Mouse (Mus musculus): ENCODE measurements at regions not wholly inside any gene's neighbourhood (a gene's known extent, or its start where the extent isn't known, plus 50 kb on each side); places are given as distances from the start of the nearest gene placed in this dataset.

DNA sequence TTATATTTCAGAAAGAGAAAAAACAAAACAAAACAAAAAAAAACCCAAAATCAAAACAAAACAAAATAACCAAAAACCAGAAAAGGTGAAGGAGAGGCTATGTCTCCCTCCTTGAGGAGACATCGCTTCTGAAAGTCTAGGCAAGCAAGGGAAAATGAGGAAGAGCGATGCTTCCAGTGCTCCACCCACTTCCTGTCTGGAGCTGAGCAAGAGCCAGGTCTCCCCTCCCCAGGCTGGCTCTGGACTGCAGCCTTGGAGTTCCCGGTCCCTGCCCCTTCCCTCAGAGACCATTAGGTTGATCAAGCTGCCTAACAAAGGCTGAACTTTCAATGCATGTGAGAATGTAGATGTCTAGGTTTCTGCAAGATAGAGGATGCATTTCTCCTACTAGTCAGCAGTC lies 173.3 kb downstream of the Fam43a start:
- no peak for DNase-seq (ENCODE audit: low spot score in 2 of 2)

DNA sequence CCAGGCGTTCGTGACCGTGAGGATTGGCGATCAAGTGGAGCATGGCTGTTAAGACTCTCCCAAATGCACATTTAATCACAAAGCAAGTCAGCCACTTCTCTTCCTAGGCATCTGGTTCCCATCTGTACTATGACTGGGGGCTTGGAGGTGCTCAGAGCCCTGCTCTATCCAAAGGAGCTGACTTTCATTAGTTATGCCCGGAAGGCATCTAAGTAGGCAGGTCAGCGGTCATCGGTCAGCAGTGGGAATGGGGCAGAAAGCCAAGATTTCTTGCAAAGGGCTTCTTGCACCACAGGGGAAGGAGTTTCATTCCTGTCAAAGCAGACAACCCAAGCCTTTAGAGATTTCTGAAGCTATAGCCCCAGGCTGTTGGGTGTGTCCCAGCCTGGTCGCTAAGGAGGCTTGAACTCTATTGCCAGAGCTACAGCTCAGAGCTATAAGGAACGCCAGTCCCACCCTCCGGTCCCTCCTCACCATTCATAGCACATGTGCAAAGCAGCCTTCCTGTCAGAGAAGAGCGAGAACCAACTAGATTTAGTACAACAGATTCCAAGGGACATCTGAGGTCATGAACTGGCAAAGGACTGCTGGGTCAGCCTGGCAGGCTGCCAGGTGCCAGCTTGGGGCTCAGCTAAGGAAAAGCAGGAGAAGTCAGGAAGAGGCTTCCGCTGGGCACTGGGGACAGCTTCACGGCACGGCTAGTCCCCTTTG lies 175.6 kb downstream of the Fam43a start:
- DNase-seq (ENCODE audit: low spot score in 2 of 2) = no peak

DNA sequence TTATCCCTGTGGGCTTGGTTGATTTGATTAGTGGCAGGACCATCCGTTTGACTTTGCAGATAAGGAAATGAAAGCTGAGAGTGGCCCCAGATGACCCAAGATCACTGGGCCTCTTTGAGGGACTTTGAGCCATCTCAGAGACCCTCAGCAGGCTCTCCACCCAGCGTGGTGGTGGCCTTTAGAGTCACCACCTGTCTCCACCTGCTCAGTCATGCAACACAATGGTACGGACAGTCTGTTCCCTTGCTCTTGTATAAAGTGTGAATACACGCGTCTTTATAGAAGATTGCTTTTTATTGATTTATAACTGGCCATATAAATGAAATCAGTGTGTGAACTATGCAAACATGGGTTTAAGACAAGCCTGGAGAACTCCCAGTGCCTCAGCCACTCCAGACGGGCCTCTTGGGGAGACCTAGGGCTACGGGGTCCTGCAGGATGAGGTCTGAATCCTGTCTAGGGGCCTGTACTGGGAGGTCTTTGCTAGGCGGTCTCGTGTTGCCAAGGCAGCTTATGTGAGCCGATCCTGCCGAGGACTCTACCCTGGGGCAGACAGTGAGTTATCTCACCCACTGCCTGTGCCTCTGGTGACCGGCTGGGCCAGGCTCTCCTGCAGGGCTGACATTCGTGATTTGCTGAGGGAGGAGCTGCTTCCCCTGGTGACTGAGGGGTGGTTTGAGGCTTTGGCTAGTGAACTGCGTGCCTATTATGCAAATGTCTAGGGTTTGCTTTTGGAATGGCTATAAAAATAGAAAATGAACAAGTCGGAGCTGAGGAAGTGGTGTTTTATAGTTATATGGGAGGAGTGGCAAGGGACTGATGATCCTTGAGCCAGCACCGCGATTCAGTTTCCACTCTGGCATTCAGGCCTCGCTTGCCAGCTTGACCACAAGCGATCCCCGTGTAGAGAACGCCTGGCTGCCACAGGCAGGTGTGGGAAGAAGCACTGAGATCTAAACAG lies 176.5 kb downstream of the Fam43a start:
- DNase-seq (ENCODE audit: low spot score in 2 of 2) = no peak

DNA sequence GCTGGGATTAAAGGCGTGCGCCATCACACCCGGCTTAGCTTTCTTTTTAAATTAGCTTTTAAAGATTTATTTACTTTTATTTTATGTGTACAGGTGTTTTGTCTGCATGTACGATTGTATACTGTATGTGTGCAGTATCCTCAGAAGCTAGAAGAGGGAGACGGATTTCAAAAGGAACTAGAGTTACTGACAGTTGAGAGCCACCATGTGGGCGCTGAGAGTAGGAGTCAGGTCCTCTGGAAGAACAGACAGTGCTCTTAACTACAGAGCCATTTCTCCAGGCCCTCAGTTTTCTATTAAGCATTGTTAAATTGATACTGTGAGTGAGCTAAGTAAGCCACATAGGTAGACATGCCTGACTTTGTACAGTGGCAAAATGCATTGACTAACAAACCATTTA lies 177.9 kb downstream of the Fam43a start:
- no peak for DNase-seq (ENCODE audit: low spot score in 2 of 2)

DNA sequence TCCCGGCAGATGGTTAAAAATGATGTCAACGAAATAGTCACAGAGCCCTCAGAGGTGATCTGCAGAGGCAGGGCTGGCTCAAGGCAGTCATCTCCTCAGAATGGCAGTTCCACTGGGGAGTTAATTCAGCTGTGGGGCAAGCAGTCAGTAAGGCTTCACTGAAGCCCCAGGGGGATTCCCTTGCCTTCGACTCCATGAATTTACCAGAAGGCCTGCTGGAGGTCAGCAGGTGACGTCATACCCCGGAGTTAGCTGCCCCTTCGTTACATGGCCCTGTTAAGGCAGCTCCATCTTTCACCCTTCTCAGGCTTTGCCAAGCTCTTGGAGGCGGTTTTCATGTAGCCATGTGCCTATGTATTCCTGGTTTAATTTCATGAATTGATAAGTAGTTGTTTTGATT lies 178.6 kb downstream of the Fam43a start:
- no peak for DNase-seq (ENCODE audit: low spot score in 2 of 2)

DNA sequence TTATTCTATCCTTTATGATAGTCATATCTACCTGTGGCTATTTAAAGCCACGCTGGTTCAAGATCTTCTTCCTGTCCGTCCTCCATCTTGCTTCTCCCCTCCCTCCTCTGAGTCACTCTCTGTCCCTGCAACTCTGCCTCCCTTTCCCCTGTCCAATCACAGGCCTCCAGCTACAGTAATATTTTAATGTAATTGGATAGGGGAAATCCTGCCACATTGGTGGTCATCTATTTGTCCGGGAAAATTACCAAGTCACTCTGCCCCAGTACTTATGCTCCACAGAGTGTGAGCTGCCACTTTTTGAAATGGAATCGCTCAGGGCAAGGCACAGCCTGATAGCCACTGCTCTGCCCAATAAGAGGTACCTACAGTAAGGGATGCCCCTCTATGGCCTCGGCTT lies 179.4 kb downstream of the Fam43a start:
- no peak for DNase-seq (ENCODE audit: low spot score in 2 of 2)

DNA sequence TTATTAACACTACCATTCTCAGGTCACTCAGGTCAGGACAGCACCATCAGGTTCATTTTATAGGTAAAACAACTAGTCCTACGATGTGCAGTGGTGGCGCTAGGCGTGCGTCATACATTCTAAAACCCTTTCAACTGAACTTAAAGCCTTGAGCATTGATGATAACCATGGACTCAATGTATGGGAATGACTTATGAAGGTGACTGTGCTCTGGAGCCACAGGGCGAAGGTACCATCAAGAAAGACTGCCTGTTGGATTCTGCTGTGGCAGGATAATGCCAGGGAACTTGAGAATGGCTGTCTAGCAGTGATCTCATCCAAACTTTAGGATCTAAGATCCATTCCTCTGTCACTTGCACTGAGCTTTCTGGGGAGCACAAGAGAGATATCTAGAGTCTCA lies 184.7 kb downstream of the Fam43a start:
- DNase-seq (ENCODE audit: low spot score in 2 of 2) = no peak

DNA sequence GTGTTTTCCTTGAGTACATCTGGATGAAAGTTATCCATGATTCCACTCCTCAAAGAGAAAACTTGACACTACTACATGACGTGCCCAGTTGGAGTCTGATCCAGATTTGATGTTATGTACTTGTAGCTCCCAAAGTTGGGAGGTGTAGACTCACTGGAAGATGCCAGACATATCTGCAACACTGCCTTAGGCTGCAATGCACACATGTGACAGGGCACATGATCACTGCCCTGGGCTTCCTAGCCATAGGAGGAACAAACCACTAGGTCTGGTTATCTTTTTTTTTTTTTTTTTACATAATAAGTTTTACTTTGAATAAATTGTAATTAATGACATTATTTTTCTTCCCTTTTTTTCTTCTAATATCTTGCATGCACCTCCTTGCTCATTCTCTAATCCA lies 185.4 kb downstream of the Fam43a start:
- DNase-seq (ENCODE audit: low spot score in 2 of 2) = no peak

DNA sequence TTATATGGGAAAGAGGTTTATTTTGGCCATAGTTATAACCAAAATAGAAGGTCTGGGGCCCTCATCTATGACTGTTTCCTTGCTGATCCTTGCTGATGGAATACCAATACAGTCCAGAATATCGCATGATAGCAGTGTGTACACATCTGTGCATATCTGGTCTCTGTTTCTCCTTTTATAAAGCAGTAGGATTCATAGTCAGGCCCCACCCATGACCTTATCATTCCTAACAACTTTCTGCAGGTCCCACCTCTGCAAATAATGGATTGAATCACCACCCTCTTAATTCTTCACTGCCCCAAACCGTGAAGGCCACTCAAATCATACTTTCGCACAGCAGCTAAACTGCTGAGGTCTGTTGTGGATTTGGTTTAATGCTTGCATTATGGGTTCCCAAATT lies 186.5 kb downstream of the Fam43a start:
- DNase-seq (ENCODE audit: low spot score in 2 of 2) = no peak

DNA sequence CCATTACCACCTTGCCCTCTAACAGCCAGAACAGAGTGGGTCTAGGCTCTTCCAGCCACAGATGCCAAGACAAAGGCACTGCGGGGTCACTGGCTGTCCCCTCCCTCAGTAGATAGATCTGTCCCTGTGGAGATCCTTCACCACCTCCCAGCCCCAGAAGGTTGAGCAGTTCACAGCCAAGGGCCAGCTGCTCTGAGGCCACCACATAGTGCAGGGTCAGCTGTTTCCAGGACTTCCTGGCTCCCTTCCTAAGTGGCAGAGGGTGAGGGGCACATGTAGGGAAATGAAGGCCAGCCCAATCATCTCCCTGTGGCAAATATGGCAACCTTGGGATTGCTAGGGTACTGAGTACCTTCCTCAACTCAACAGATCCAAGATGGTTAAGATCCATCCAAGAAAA lies 187.8 kb downstream of the Fam43a start:
- DNase-seq (ENCODE audit: low spot score in 2 of 2) = no peak

DNA sequence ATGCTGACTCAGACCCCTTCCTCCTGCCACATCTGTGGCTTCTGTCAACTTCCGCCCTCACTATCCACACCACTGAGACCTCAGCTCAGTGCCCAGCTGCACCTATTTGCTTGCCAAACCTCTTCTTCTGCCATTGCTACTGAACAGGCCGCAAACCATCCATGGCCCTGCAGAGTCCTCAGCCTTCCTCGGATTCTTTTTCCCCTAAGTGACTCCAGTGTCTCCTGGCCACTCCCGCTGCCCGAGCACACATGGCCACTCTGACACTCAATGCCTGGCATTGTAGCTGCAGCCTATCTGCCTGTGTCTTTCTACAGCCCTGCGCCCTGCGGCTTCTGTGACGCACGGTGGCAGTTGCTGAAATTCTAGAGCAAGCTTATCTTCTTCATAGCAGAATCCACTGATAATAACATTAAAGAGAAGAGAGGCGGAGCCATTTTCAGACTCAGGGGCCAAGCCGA lies 188.8 kb downstream of the Fam43a start:
- no peak for DNase-seq (ENCODE audit: low spot score in 2 of 2)

DNA sequence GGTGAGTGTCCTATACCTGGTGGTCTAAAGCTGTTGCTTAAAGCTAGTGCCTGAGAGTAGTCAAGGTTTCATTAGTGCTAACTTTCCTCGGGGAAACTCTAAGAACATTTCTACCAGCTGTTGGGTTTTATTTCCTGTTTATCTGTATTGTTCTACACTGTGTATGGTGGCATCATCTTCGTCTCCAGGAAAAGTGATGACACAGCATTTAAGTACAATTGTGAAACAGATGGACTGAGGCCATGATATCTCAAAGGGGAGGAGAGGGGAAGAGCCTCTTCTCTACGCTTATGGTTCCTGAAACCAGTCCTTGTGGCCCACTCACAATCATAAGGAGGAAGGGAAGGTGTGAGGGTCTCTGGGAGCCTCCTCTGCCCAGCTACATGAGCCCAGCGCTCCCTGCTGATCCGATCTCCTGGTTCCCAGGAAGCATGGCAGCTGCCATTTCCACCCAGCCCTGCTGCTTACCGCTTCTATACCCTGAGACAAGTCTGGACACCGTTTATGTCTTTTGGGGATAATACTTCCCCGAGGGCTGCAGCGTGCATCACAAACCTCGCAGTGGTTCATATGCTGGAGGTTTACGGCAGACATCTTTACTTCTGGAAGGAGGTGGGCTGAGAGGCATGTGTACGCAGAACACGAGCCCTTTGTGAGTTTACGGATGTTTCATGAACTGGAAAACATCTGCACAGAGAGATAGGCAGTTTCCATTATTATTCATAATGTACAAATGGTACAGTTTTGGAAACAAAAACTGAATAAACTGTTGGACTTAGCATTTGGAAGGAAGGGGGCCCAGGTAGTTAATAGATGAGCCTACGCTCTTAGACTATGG lies 189.6 kb downstream of the Fam43a start:
- DNase-seq (ENCODE audit: low spot score in 2 of 2) = no peak

DNA sequence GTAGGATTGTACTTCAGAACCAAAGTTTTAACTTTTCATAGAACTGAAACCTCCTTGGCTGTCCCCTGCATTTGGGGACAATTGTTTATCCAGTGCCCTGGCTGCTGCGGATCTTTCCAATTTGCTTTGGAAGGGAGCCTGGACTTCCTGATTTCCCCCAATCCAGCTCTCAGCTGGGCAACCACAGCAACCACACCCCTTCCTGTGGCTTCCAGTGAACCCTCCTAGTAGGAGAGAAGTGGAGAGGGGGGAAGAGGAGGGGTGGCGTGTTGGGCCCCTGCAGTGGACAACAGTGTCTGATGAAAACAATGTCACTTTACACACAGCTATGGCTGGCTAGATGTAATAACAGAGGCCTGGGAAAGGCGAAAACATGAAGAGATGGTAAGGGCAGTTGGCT lies 190.5 kb downstream of the Fam43a start:
- DNase-seq (ENCODE audit: low spot score in 2 of 2) = peak in 1 of 2 experiments; percentile 50

DNA sequence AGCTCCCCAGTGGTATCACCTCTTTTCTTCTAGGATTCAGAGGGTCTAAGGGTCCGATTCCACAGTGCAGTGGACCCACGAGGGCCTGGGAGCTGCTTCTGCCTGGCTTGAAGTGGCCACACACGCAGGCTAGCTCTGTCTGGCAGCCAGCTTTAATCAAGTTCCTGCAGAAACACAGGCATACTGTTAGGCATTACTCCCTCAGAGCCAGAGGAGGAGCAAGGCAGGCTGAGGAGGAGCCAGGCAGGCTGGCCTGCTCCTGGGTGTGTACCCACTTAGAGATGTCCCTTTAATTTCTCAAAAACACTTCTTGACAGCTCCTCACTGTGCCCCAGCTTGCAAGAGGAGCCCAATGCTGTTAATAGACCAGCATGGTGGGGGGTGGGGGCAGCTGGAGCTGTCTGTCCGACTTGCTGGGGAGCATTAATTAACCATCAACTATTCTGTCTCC lies 191.1 kb downstream of the Fam43a start:
- no peak for DNase-seq (ENCODE audit: low spot score in 2 of 2)

DNA sequence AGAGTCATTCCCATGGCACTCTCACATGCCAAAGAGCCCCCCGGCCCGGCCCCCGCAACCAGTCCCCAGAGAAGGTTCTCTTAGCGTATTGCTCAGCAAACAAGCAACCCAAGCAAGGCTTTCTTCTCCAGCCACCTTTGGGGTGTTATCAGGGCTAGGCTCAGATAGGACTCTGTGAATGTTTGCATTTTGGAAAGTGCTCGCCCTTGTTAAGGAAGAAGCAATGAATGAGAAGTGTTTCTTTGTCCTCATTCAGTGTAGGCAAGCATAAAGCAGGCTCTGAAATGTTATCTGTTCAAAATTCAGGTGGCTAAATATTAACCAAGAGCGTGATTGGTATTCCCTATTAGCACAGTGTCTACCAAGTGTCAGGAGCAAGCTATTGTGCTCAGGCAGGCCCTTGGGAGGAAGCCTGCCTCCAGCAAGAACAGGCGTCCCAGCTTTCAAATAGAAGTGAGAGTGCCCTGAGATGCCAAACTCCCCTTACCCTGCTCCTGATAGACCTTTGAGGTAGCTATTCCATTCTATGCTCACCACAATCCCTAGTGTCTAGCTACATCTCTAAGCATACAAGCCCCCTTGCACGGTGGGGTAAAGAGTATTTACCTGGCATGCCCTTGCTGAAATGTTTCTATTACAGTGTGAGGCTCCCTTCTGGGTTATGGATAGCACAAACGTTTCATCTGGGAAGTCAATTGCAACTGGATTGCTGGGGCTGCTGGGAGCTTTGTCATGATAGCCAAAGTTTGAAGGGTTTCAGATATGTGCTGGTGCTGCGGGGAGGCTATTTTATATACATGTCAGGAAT lies 191.7 kb downstream of the Fam43a start:
- DNase-seq (ENCODE audit: low spot score in 2 of 2) = no peak

DNA sequence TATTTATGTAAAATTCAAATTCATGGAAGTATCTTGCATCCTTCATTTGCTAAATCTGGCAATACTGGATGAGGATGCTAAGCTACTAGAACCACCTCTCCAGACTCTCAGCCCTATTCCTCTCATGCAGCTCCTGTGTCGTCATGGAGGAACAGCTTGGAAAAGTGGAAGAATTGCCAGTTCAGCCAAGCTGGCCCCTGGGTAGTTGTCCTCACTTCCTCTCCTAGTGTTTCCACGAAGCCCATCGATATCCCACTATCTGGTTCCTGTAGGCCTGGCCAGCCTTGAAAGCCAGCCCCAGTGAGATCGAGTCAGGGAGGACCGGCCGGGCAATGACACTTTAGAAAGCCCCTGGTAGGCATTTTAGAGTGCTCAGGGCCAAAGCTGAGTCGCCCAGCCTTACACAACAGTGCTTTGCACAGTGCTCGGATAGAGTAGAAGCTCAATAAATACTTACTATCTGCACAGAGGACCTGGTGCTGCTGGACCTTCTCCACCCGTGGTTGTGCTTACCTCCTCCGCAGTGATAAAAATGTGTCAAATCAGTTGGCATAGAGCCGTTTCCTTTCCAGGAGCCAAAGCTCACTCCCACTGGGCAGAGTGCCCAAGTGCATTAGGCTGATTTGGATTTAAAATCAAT lies 193.3 kb downstream of the Fam43a start:
- DNase-seq (ENCODE audit: low spot score in 2 of 2) = no peak

DNA sequence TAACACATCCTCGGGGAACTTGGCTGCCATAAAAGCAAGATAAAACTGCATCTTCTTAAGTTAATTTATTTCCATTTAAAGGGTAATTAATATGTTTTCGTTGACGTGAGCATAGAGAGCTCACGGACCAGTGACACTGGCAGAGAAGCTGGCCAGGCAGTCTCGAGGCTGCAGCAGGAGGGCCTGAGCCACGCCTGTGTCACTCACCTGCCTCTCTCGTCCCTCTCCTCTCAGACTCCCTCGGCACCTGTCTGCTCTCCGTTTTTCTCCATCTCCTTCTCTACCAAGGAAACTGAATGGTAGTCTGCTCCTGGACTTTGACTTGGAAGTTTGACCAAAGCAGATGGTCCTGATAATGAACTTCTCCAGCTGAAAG lies 193.8 kb downstream of the Fam43a start:
- no peak for DNase-seq (ENCODE audit: low spot score in 2 of 2)

DNA sequence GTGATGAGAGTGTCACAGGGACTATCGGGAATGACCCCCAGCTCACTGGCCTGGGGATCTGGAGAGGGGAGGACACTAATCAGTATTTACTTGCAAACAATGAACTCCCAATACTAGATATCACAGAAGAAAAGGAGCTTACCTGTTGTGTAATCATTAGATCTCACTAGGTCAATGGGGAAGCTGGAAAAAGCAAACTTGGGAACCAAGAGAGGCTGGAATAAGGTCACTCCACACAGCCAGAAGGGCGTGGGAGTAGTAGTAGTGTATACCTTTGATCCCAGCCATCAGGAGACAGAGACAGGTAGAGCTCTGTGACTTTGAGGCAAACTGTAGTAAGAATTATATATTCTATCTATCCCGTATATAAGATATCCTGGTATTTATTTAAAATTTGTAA lies 194.3 kb downstream of the Fam43a start:
- no peak for DNase-seq (ENCODE audit: low spot score in 2 of 2)

DNA sequence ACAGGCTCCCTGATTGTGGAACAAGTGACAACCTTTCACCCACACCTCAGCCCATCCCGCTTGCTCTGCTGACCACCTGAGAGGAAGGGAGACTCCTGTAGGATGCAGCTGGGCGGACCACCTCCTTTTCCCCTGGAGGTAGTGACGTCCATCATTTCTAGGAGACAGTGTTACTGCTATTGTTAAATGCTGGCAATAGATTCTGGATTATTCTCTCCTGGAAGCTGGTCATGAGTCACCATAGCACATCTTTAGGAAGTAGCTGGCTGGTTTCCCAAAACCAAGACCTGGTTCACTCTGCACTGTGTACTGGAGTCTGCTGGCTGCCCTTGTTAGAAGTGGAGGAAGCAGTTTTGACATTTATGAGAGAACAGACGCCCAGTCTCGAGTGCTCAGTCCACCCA lies 196.0 kb downstream of the Fam43a start:
- no peak for DNase-seq (ENCODE audit: low spot score in 2 of 2)

DNA sequence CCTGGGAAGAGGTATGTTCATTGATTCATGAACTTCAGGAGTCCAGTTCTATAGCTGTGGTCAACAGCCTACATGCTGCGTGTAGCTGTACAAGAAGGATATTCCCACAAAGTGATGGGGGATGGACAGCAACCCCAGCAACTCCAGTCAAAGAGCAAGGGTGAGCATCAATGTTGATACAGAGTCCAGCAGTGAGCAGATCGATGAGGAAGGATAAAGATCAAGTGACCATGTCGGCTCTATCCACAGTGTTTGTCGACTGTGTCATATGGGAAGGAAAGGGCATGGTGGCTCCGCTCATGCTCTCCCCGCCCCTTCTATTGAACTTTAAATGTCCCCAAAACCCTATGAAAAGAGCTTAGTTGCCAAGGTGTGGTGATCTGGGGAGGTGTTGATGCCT lies 196.6 kb downstream of the Fam43a start:
- no peak for DNase-seq (ENCODE audit: low spot score in 2 of 2)

Measured in gastrocnemius, postnatal 4 days (tissue).